Mouse (Mus musculus) cerebellum, adult 2 months (tissue): ENCODE measurements around the gene Zdhhc12. TPM values are rescaled to one million over a fixed set of nuclear protein-coding genes. Genes with fewer than 3 reads are reported as not detected.
A peak's percentile ranks its signal among the peaks of the same experiment; 100 is the strongest.
"Not testable (repeated sequence)": the region's sequence is repeated elsewhere in the genome, so short reads cannot be mapped to it uniquely, and the experiment has no call there.

Source experiments
- DNase-seq, 2 experiments: peaks; one replicate each; pipeline ENCODE4 v3.0.0; 2021
- H3K27ac ChIP-seq: fragments of 200-500 bp; 2 replicates; pipeline ENCODE4 v1.5.1; 2012; ENCODE audit warnings: low read length, control low read depth, inconsistent platforms; ENCODE audit not compliant: insufficient read depth
- H3K27me3 ChIP-seq: fragments of 200-500 bp; 2 replicates; pipeline ENCODE4 v1.6.1; 2012; ENCODE audit warnings: inconsistent platforms, mild to moderate bottlenecking, low read length, moderate library complexity; ENCODE audit not compliant: control insufficient read depth, insufficient read depth
- H3K4me1 ChIP-seq: fragments of 200-500 bp; 2 replicates; pipeline ENCODE4 v1.6.1; 2011; ENCODE audit warnings: low read length; ENCODE audit not compliant: control insufficient read depth, insufficient read depth
- H3K4me3 ChIP-seq: fragments of 200-500 bp; replicated peaks from 2 replicates; pipeline ENCODE3; 2011; ENCODE audit warnings: mild to moderate bottlenecking, low read depth, low read length, control low read depth; ENCODE audit not compliant: insufficient read depth
- CTCF ChIP-seq: fragments of 200-500 bp; IDR thresholded peaks from 2 replicates; pipeline ENCODE4 v1.5.1; 2011; ENCODE audit warnings: low read depth, mild to moderate bottlenecking, control low read depth, low read length, moderate library complexity, borderline replicate concordance; ENCODE audit not compliant: insufficient read depth
- POLR2A ChIP-seq: fragments of 200-500 bp; IDR thresholded peaks from 2 replicates; pipeline ENCODE4 v1.6.1; 2011; ENCODE audit warnings: low read length, control low read depth, borderline replicate concordance; ENCODE audit not compliant: insufficient read depth
- WGBS: fragments of 180-500 bp; shearing (Covaris S2); methylation state at CpG from one replicate; pipeline ENCODE4 v1.1.7; 2018; 5-methylcytosine and 5-hydroxymethylcytosine counted together
- polyA plus RNA-seq: library from polyadenylated mRNA; depleted of rRNA; stranded (reverse); fragments of >200 nt; gene quantifications from 2 replicates; pipeline ENCODE4 v1.2.3, GENCODE M21; 2012; rRNA removed

Zdhhc12 gene
- 14.4 and 15.5 TPM in 2 replicates for polyA plus RNA-seq

GRCm38 (mm10) chr2:30093471-30094207, at the start of gene Zdhhc12:
Gene Zdhhc12, minus strand, starts transcription at chr2:30093648.
- peak; percentile 32; the same call in 1 of the 2 replicates for TF ChIP-seq POLR2A
- TF ChIP-seq CTCF: no peak
- no peak within 1 kb of the TSS for H3K27ac ChIP-seq
- peak; percentile 91 to 96 for DNase-seq
- H3K4me1 ChIP-seq: no peaks in the 10 kb centered on the region; the same call in 1 of the 2 replicates
- peak within 1 kb of the TSS; percentile 60 for H3K4me3 ChIP-seq
- WGBS: under 1% methylated on average over 50 of the region's 51 CpGs
- no peaks in the 10 kb centered on the region for H3K27me3 ChIP-seq

GRCm38 (mm10) chr2:30140021-30140420, 46.6 kb upstream of the Zdhhc12 start:
- not testable (repeated sequence) for H3K27ac ChIP-seq, H3K27me3 ChIP-seq, H3K4me3 ChIP-seq
- WGBS: 26% methylated on average over 4 of the region's 4 CpGs
- H3K4me1 ChIP-seq: peaks cover 17% of the 10 kb centered on the region
- peak; percentile 78 to 87 for DNase-seq

- DNase-seq: no peak
- no peak for TF ChIP-seq CTCF
- no peak for TF ChIP-seq POLR2A
- Histone ChIP-seq H3K27ac (no peak overlapping the region), H3K27me3 (no peaks in the 10 kb centered on the region), H3K4me3 (no peak overlapping the region), H3K4me1 (peaks cover 12% of the 10 kb centered on the region)
- 88% methylated on average over 10 of the region's 10 CpGs for whole genome bisulfite sequencing
These were observed 43.0 kb upstream of the Zdhhc12 start for GRCm38 (mm10) chr2:30136458-30136857.

GRCm38 (mm10) chr2:30134928-30135620, 41.6 kb upstream of the Zdhhc12 start:
- peak overlapping the region; percentile 21 for H3K4me3 ChIP-seq
- no peak for DNase-seq
- H3K27ac ChIP-seq: no peak overlapping the region
- no peaks in the 10 kb centered on the region for H3K27me3 ChIP-seq
- TF ChIP-seq POLR2A: no peak
- no peak for TF ChIP-seq CTCF
- WGBS: 31% methylated on average over 10 of the region's 10 CpGs
- peaks cover 3% of the 10 kb centered on the region; the same call in 1 of the 2 replicates for H3K4me1 ChIP-seq

- H3K27ac ChIP-seq: no peak overlapping the region
- TF ChIP-seq CTCF (no peak), POLR2A (no peak)
- WGBS: 5% methylated on average over 6 of the region's 6 CpGs
- H3K4me1 ChIP-seq: peaks cover 3% of the 10 kb centered on the region; the same call in 1 of the 2 replicates
- no peak for DNase-seq
- peak overlapping the region; percentile 65 for H3K4me3 ChIP-seq
- H3K27me3 ChIP-seq: no peaks in the 10 kb centered on the region
These were observed 40.9 kb upstream of the Zdhhc12 start for GRCm38 (mm10) chr2:30134378-30134711.

- H3K4me1 ChIP-seq: peaks cover 3% of the 10 kb centered on the region; the same call in 1 of the 2 replicates
- peak within 1 kb of the TSS; percentile 65 for H3K4me3 ChIP-seq
- H3K27me3 ChIP-seq: no peaks in the 10 kb centered on the region
- under 1% methylated on average over 46 of the region's 46 CpGs for WGBS
- peak within 1 kb of the TSS; percentile 33 for H3K27ac ChIP-seq
- TF ChIP-seq CTCF (no peak), POLR2A (peak; percentile 98)
- peak; percentile 97 for DNase-seq
These were observed 40.3 kb upstream of the Zdhhc12 start, which contains the start of gene Tbc1d13 for GRCm38 (mm10) chr2:30133613-30134377. Gene Tbc1d13, plus strand, starts transcription at chr2:30133746.

- Histone ChIP-seq H3K4me1 (peaks cover 3% of the 10 kb centered on the region; the same call in 1 of the 2 replicates), H3K4me3 (peak overlapping the region; percentile 65), H3K27ac (peak overlapping the region; percentile 4; the same call in 1 of the 2 replicates), H3K27me3 (no peaks in the 10 kb centered on the region)
- no peak for DNase-seq
- 10% methylated on average over 16 of the region's 16 CpGs for WGBS
- TF ChIP-seq POLR2A (no peak), CTCF (no peak)
These were observed 39.6 kb upstream of the Zdhhc12 start for GRCm38 (mm10) chr2:30132801-30133612.

GRCm38 (mm10) chr2:30131240-30131639, 37.8 kb upstream of the Zdhhc12 start:
- H3K27ac ChIP-seq, H3K27me3 ChIP-seq, DNase-seq, H3K4me3 ChIP-seq, H3K4me1 ChIP-seq: not testable (repeated sequence)
- WGBS: 59% methylated on average over 5 of the region's 5 CpGs
